Mouse (Mus musculus) cerebellum, postnatal 10 days (tissue): Measurements from ENCODE around the gene Baz2b.

Experiments
- DNase-seq, 2 experiments: peaks; one replicate each; pipeline ENCODE4 v3.0.0; 2021; ENCODE audit warnings: mixed read lengths in 2 of 2

The Baz2b gene

DNA sequence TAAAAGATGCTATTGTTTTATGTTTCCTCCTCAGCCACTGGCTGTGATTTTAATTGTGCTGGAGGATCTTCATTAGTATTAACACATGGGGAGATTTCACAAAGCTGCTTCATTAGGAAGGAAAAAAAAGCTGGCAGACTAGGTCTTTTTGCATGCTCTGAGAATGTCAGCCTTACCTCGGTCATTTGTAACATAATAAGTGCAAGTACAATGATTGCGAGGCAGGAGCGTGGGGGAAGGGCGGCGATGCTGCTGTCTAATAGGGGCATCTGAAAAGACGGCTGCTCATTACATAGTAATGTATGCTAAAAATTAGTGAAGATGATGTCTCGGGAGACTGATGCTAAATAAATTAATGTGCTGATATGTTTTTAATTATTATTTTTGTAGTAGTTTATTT, 82.8 kb downstream of the Baz2b start:
- DNase-seq = peak; percentile 73 to 78

DNA sequence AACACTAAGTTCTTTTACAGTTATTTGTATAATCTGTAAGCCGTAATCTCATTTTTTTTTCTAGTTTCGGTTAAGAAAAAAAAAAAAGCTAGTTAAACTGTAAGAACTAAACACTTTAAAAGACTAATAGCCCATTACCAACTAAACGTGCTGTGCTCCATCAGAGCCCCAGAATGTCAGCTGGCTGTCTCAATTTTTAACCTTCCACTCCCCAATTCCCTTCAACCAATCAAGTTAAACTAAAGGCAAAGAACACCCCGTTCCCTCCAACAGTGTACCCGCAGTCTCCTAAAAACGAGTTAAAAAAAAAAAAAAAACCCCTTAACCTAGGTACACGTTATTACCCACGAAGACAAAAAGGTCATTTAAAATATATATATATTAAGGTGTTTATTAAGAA, 83.3 kb downstream of the Baz2b start:
- no peak for DNase-seq

DNA sequence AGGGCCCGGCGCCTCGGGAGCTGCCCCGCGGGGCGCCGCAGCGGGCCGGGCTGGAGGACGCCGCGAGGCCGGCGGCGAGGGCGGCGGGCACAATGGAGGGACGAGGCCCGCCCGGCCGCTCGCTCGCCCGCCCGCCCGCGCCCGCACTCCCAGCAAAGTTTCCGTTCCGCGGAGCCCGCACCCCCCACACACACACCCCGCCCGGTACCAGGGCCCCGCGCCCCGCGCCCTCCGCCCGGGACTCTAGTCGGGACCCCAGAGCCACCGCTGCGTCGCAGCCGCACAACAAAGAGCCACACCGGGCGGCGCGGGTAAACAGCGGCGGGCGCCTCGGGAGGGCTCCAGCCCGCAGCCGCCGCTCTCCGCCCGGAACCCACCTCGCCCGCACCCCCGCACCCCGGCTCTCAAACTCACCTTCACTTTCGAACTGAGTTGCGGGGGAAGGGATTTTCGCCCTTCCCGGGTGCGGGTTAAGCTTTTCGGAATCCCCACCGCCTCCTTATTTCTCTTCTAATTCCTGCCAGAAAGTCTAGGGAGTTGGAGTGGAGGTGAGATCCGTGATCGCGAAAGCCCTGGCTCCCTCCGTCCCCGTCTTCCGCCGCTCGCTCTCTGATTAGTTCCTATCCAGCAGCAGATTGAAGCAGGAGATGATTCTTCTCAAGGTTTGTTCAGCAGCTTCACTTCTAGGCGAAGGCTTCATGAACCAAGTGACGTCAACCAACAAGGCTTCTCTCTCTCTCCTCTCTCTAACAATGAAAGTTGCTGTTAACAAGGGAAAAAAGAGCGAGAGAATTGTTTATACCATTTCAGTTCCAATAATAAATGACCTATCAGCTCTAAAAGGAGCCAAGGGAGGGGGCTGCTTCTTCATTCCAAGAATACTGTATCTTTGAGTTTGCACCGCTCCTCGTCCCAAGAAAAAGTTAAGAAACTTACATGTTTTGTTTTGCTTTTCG, 84.3 kb downstream of the Baz2b start:
- DNase-seq = peak; percentile 76 to 77

DNA sequence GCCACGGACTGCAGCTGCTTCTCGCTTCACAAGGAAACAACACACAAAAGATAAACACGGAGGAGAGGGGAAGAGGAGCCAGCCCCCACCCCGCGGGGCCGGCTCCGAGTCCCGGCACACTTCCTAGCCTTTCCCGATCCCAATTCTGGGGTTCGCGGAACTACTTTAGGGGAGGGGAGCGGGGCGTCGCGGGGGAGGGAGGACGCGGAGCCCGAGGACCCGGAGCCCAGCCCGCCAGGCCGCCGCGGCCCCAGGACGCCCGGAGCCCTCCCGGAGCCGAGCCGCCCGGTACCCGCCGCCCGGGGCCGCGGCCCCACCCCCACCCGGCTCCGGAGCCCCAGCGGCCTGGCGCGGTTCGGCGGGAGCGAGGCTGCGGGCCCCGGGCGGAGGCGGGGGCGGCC, 85.0 kb downstream of the Baz2b start:
- DNase-seq = peak; percentile 71 to 75

DNA sequence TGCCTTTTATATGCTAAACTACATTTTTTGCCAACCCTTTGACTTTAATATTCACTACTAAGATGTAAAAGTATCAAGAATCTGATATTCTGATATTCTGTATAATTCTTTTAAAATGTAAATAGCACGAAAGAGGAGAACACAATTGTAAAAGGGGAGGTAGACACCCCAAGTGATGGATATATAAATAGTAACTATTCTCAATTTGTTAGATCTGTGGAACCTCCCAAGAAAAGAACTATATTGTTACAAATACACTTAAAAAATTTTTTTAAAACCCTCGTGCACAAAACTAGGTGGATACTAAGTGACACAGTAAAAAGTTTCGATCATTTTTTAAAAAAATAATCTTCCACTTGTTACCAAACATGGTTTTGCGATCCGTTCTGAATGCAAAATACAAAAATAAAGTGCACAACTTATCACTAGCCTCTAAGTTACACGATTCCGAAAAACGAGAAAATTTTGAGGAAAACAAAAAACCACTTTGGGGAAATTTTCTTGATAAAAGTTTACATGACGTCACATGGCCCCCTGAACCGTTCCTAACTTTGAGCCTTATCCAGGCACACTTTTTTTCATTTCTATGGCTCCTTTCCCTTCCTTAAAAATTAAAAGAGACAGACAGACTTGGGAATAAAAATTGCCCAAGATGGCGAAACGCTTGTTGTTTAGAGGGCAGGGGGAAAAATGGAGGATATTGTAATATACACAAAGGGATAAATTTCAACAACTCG, 85.6 kb downstream of the Baz2b start:
- no peak for DNase-seq

DNA sequence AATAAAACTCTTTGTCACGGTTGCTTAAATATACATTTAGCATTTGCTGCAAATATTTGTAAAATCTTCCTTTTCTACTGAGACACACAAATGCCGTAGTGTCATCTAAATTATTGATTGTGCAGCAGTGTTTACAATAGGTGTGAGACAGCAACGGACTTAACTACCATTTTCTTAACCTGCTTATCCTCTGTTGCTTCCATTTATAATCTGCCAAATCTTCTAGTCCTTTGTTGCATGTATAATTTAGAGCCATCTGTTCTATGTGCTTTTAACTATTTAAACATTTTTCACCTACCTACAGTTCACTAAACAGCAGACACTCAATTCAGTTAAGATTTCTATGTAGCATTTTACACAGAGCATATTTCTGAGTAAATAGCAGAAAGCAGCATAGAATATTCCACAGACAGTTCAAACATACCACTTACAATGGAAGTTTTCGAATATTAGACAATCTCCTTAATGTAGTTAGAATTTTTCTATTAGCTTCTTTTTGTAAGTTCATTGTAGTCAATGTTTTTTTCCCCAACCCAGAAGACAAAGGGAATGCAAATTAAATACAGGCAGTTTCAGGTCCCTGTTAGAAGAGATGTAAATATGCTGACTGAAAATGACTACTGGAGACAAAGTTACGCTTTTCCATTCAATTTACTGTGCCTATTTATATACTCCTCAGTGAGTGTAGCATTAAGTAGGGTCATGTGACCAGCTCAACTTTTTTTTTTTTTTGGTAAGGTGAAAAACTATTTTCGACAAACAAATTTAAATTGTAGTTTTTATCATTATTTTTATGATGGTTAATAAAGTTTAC, 86.4 kb downstream of the Baz2b start:
- DNase-seq = no peak

DNA sequence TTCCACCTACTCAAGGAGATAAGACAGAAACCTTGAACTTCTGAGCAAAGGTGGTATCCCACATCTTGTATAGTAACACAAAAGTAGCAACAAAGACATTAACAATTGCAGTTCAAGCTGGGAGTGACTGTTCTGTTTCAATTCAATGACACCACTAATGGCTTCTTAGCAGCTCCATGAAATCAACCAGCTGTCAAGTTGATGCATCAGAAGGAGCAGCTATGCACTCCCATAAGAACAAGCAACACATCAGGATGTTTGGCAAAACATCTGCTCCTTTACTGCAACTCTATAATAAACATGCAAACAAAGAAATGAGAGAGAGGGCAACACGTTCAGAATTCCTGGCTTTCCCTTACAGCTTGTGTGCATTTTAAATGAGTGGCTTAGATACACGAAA, 87.5 kb downstream of the Baz2b start:
- DNase-seq = peak in 1 of 2 experiments; percentile 19

DNA sequence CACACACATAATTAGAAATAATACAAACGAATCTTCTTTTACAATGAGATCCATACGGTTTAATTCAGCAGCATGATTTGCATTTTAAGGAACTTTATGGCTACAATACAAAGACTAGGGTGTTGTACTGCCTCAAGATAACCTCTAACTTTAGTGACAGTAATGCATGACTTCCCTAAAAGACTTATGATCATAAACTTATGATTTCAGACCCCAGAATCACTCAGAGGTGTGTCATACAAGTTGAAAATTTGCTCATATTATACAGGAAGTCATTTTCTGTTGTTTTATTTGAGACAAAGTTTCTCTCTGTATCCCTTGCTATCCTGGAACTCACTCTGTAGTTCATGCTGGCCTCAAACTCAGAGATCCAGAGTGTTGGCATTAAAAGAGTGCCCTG, 89.0 kb downstream of the Baz2b start:
- no peak for DNase-seq

DNA sequence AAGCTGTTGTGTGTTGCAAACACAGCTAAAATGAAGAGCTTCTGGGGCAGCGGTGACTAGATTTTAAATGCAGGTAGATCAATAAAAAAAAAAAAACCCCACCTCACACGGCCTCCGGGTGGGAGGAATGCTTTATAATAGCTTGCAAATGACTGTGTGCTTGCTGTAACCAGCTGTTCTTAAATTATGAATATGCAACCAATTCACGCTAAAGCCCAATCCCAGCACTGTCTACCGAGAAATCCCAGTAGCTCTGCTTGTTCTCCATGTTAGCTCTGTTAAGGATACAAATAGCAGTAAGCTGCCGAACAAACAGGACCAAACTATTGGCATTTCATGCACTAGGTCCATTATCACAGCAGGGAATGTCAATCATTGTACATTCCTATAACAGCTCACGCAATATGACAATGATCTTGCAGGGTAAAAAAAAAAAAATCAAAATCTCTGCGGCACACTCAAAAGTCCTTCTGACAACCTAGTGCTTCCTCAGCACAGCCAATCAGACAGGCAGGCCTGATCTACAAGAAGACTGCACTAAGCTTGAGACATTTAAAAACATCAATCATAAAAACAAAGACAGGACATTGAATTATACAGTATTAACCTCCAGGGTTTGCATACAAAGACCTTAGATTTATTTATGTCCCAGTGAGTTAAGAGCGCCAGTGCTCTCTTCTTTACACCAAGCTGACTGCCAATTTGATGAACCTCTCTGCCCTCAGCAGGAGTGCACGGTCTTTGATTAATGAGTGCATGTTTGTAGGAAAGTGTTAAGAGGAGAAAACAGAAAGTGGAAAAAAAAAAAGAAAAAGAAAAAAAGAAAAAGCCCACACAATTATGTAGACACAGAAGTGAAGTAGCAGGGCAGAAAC, 90.7 kb downstream of the Baz2b start:
- peak; percentile 23 to 26 for DNase-seq

DNA sequence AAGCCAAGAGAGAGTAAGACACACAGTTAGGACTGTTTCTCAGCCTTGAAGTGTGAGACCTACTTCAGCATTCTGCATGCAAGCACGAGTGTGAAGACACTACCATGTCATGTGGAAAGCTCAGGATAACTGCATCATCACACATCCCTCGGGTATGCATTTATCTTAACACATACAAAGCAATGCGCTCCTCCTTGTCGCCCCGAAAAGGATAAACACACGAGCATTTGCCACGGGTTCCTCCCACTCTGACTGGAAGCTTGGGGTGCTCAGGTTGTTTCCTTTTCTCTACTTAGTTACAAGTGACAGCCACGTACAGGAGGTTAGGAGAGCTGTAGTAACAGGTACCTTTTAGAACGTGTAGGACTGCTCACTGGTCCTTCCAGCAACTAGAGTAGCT, 91.8 kb downstream of the Baz2b start:
- no peak for DNase-seq

DNA sequence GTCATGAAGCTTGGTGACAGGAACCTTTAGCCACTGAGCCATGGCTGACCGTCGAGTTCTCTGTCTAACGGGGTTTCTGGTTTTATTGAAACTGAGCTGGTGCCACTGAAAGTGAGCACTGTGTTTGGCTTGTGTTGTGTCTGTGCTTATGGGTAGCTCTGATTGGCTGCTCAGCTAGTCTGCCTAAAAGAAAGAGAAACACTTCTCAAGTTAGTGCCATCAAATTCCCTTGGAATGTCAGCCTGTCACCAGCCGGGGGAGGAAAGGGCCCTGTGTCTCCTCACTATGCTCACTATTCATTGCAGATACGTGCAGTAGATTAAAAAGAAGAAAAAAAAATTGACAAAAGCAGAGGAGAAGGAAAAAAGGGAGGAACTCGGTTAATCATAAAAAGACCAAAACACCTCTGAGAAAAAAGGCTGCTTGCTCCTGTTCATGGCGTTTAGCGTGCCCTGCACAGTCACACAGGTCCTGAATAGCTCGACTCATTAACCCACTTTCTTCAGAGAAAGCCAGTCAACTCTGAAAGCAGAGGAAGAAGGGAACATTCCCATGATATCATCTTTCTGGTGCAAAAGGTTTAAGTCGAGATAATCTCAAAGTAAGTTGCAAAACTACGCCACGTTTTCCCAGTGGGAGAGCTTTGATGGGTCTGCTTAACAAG, 93.6 kb downstream of the Baz2b start:
- no peak for DNase-seq

DNA sequence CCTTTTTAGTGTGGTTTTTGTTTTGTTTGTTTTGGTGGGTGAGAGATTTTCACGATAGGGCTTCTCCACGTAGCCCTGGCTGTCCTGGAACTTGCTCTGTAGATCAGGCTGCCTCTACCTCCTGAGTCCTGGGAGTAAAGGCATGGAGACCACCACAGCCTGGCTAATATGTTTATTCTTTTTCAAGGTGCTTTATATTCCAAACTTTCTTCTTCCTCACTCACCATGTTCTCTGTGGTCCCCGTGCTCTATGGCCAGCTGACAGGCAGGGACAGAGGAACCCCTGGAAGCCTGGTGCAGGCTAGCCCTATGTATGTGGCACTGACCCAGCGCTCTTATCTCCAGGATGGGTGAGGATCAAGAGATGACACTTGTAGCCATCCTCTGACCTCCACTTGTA, 94.7 kb downstream of the Baz2b start:
- no peak for DNase-seq

DNA sequence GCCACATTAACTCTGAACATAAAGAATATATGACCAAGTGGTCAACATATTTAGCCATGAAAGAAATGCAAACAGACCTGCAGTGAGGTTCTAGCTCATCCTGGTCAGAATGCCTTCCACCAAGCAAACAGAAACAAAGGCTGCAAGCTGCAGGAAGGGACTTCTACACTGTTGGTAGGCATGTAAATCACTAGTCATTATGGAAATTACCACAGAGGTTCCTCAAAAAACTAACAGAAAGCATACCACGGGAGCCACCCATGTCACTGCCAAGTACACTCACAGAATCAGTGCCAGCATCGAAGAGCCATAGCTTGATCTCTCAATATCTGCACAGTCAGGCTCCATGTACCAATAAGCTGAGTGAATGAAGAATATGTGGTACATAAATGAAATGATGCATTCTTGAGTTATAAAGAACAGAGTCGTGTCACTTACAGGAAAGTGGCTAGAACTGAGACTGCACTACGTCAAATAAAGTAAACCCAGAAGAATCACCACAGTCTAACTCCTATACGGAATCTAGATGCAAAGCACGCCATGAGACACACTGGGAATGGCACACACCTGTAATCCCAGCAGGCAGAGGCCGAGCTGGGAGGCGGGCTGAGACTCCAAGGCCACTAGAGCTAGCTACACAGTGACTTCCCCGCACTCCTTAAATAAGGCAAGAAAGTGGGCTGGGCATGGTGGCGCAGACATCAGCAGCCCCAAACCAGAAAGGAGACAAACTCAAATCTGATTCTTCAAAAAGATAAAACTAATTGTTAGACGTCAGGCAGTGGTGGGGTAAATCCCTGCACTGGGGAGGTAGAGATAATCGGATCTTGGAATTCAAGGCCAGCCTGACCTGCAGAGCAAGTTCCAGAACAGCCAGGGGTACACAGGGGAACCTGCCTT, 95.7 kb downstream of the Baz2b start:
- DNase-seq = no peak

DNA sequence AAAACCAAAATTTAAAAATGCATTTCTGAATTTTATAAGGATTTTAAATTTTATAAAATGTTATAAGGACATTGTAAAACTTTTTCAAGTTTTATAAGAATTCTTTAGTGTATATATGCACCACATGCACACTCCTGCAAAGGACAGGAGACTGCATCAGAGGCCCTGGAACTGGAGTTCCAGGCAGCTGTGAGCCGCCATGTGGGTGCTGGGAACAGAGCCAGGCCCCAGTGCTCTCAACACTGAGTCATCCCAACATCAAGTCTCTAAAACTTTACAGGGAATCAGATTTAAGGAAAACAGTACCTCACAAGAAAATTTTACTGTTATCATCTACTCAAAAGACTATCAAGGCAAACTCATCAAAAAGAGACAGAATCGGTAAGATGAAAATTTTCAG, 97.5 kb downstream of the Baz2b start:
- DNase-seq = peak in 1 of 2 experiments; percentile 26

DNA sequence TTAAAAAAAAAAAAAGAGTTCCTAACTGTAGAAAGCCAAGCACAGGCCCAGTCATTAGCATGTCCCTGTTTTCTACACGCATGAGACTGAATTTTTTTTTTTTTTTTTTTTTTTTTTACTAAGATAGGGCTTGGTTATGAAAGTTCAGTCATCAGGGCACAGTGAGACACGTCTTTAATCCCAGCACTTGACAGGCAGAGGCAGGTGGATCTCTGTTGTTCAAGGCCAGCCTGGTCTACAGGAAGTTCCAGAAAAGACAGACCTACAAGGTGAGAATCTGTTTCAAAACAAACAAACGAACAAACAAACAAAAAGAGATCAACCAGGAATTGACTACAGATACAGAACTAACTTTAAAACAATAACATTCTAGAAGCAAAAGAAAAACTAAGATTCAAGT, 100.6 kb downstream of the Baz2b start:
- DNase-seq = no peak

DNA sequence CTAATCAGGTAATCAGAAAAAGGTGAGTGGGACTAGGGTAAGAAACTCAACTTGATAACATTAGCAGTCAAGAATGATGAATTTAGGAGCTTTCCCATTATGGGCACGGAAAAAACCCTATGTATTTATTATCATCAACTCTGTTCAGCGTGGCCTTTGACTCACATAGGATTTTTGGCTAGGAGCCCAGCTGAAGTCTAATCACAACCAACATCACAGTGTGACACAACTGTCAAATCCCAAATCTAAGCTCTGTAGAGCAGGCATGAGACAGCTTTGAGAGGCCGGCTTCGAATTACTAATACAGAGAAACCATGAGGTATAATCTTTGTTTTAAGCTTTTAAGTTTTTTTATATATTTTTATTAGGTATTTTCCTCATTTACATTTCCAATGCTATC, 113.0 kb downstream of the Baz2b start:
- DNase-seq = no peak

DNA sequence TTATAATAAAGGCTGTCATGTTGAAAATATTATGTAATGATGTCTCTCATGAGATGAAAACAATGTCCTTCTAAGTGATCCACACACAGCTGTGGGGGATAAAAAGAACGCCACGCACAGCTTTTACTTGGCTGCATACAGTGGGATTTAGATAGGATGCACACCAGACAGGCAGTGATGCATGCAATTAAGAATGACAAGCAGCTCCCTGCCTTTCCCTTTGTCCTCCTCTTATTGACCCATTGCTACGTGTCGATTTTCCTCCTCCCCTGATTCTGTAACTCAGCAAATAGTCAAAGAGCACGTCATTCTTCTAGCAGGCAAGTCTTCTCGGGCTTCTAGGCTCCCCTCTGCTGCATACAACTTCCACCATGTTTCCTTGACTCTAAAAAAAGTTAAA, 119.4 kb downstream of the Baz2b start:
- no peak for DNase-seq

DNA sequence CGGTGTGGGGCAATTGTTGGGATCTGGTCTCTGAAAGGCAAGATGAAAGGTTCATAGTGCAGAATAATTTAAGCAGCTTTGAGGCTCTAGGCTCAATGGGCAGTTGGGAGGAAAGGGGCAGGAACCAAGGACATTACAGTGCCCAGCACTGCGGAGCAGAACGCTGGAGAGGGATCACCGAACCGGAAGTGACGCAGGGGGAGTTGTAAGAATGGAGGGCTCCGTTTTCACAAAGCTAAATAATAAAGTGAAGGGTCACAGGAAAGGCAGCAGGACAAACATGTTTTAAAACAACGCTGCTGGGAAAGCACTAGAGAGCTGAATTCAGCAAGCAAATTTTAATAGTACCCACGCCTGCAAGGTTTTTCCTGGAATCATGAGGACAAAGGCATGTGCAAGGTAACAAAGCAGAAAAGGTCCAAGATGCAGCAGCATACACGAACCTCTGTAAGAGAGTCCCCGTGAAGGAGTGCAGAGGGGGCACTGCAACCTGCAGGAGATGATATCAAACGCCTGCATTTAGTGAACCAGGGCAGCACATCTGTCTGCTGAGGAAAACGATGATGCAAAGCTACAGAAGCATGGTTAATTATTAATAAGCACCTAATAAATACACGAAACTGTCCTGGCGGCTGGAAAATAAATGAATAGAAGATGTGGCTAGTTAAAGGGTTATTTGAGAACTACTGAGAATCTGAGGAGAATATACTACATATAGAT, 120.0 kb downstream of the Baz2b start:
- DNase-seq = peak in 1 of 2 experiments; percentile 21

DNA sequence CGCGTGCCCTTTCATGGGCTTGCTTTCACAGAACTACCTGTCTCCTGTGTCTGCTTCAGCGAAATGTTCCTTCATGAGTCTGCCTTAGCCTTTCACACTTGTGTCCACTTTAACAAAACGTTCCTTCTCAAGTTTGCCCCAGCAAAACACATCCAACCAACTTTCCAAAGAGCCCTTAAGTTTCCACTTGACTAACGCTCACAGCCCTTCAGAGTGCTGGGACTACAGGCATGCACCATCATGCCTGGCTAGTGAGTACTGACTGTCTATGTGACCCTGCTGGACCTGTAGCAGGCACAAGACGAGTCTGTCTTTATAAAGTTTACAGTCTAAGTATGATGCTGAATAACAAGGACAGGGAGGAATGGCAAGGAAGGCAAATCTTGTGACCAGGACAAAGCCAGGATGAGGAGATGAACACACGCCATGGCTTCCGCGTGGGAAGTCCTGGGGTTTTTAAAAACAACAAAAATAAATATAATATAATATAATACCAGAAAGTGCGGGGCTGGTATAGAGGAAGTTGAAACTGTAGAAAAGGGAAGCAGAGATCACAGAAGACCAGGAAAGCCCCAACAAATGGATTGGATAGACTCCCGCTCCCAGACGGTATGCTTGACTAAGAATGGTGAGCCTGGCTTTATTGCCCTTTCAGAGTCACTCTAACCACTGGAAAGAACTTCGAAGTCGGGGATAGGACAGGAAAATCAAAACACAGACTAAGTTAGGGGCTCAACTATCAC, 120.7 kb downstream of the Baz2b start:
- no peak for DNase-seq
